Mouse (Mus musculus) forebrain, postnatal 0 days (tissue): ENCODE measurements at regions not wholly inside any gene's neighbourhood (a gene's known extent, or its start where the extent isn't known, plus 50 kb on each side); places are given as distances from the start of the nearest gene placed in this dataset.

Experiments
- ATAC-seq: fragments of 200-750 bp; cut with Nextera tagmentation; 2 replicates; pipeline ENCODE4 v1.8.0; 2017; ENCODE audit warnings: mild to moderate bottlenecking, moderate library complexity
- DNase-seq: peaks from one replicate; pipeline ENCODE4 v3.0.0-alpha.2; 2015
- H3K27ac ChIP-seq: fragments of 300-500 bp; sonication (generic); 2 replicates; pipeline ENCODE4 v1.5.1; 2014; ENCODE audit warnings: low read depth, mild to moderate bottlenecking, antibody characterized with exemption, low read length, moderate library complexity, mixed read lengths
- H3K27me3 ChIP-seq: fragments of 300-500 bp; sonication (generic); 2 replicates; pipeline ENCODE4 v1.6.1; 2014; ENCODE audit warnings: mild to moderate bottlenecking, low read length, mixed read lengths; ENCODE audit not compliant: insufficient read depth
- H3K36me3 ChIP-seq: fragments of 300-500 bp; sonication (generic); 2 replicates; pipeline ENCODE4 v1.6.1; 2014; ENCODE audit warnings: mild to moderate bottlenecking, moderate library complexity; ENCODE audit not compliant: insufficient read depth
- H3K4me1 ChIP-seq: fragments of 300-500 bp; sonication (generic); 2 replicates; pipeline ENCODE4 v1.6.1; 2014; ENCODE audit warnings: antibody characterized with exemption; ENCODE audit not compliant: insufficient read depth
- H3K4me2 ChIP-seq: fragments of 300-500 bp; sonication (generic); 2 replicates; pipeline ENCODE4 v1.6.1; 2014; ENCODE audit warnings: low read depth, mild to moderate bottlenecking, moderate library complexity
- H3K4me3 ChIP-seq: fragments of 300-500 bp; sonication (generic); 2 replicates; pipeline ENCODE4 v1.5.1; 2014; ENCODE audit warnings: low read depth, low read length, mixed read lengths
- H3K9ac ChIP-seq: fragments of 300-500 bp; sonication (generic); 2 replicates; pipeline ENCODE4 v1.6.1; 2014; ENCODE audit warnings: mild to moderate bottlenecking
- H3K9me3 ChIP-seq: fragments of 300-500 bp; sonication (generic); 2 replicates; pipeline ENCODE4 v1.6.1; 2016; ENCODE audit warnings: low read length
- CTCF ChIP-seq: sonication (generic); IDR thresholded peaks from 2 replicates; pipeline ENCODE4 v1.5.1; 2016; ENCODE audit warnings: antibody characterized with exemption, control low read depth, low read depth
- WGBS: fragments of 180-500 bp; shearing (Covaris S2); extraction: QIAGEN DNeasy Blood & Tissue Kit; methylation state at CpG from one replicate; pipeline ENCODE4 v1.1.7; 2014; 5-methylcytosine and 5-hydroxymethylcytosine counted together

GRCm38 (mm10) chr2:84079284-84079683 is 88.9 kb downstream of the Gm13691 start:
- 81% methylated on average over 8 of the region's 8 CpGs for WGBS
- ATAC-seq: no peak
- no peak for TF ChIP-seq CTCF
- H3K27ac ChIP-seq: no peak overlapping the region
- H3K36me3 ChIP-seq: no peaks in the 10 kb centered on the region
- H3K4me1 ChIP-seq: no peaks in the 10 kb centered on the region
- no peak overlapping the region for H3K4me3 ChIP-seq
- no peak for DNase-seq
- no peak overlapping the region for H3K4me2 ChIP-seq
- H3K27me3 ChIP-seq: no peaks in the 10 kb centered on the region
- H3K9me3 ChIP-seq: no peaks in the 10 kb centered on the region
- no peak overlapping the region for H3K9ac ChIP-seq

- H3K4me3 ChIP-seq: no peak overlapping the region
- TF ChIP-seq CTCF: no peak
- ATAC-seq (no peak), DNase-seq (no peak)
- H3K9ac ChIP-seq: no peak overlapping the region
- H3K36me3 ChIP-seq: no peaks in the 10 kb centered on the region
- no peaks in the 10 kb centered on the region for H3K9me3 ChIP-seq
- no peaks in the 10 kb centered on the region for H3K27me3 ChIP-seq
- H3K27ac ChIP-seq: no peak overlapping the region
- H3K4me1 ChIP-seq: no peaks in the 10 kb centered on the region
- H3K4me2 ChIP-seq: no peak overlapping the region
- 84% methylated on average over 3 of the region's 3 CpGs for WGBS
Measured at GRCm38 (mm10) chr2:84080228-84080627, 89.9 kb downstream of the Gm13691 start.

DNA sequence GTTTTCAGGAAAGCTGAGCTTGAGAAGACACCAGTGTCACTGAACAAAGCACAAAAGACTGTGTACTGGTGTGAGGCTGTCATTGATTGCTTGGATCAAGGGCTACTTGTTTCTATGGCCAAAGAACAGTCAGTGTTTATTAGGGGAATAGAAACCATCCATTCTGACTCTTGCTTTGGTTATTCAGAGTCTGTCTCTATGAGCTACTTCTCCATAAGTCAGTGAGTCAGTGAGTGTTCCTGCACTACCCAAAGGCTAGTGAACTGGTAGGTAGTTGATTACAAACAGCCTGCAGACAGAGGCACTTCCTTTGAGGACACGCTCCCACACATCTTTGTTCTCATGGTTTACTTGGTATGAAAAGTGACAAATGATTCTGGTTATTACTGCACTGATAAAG is 104.4 kb downstream of the Gm13691 start:
- 80% methylated on average over 1 of the region's 1 CpGs for WGBS
- no peak for TF ChIP-seq CTCF

DNA sequence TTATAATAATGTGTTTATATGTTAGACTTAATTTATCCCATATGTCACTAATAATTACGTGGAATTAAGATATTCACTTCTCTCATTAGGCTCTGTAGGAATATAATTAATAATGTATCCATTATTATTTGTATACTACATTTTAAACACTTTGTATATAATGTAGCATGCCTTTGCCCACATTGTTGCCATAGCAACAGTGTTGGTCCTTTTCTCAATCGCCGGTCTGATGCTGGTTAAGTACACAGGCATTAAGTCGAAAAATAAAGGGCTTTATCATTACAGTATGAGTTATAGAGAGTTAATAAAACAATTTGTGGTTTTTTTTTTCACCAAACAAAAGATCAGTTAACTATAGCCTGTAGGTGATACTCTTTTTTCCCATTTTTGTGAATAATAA is 108.4 kb downstream of the Gm13691 start:
- H3K9me3 ChIP-seq: no peaks in the 10 kb centered on the region
- no peak overlapping the region for H3K27ac ChIP-seq
- peak; percentile 22 for DNase-seq
- H3K9ac ChIP-seq: no peak overlapping the region
- no peak for TF ChIP-seq CTCF
- 61% methylated on average over 4 of the region's 4 CpGs for WGBS
- no peak for ATAC-seq
- H3K4me3 ChIP-seq: no peak overlapping the region
- no peaks in the 10 kb centered on the region for H3K4me1 ChIP-seq
- H3K4me2 ChIP-seq: no peak overlapping the region
- no peaks in the 10 kb centered on the region for H3K27me3 ChIP-seq
- H3K36me3 ChIP-seq: no peaks in the 10 kb centered on the region

More for the DNA sequence above, 104.4 kb downstream of the Gm13691 start:
- Histone ChIP-seq H3K4me1 (no peaks in the 10 kb centered on the region), H3K9me3 (no peaks in the 10 kb centered on the region), H3K4me2 (no peak overlapping the region), H3K4me3 (no peak overlapping the region), H3K36me3 (no peaks in the 10 kb centered on the region), H3K9ac (no peak overlapping the region), H3K27ac (no peak overlapping the region), H3K27me3 (no peaks in the 10 kb centered on the region)
- no peak for DNase-seq
- peak; percentile 34; the same call in 1 of the 2 replicates for ATAC-seq

DNA sequence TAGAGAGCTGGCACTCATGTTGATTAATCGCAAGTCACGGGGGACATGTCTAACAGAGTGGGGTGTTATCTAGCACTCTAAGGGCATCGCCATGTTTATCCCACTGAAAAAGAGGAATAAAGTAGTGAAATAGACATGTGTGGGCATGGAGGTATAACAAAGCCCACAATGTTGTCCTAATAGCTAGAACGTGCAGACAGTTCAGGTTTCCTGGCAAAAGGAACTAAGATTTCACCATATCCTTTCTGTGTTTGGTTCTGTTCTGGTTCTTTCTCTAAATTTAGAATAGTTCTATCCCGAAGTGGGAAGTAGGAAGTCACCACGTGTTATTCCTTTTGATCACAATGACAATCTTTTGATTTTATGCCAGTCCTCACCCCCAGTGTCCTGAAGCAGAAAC is 123.2 kb downstream of the Gm13691 start:
- Histone ChIP-seq H3K27ac (no peak overlapping the region), H3K9me3 (no peaks in the 10 kb centered on the region), H3K4me3 (no peak overlapping the region), H3K36me3 (no peaks in the 10 kb centered on the region), H3K4me2 (no peak overlapping the region), H3K9ac (no peak overlapping the region), H3K27me3 (no peaks in the 10 kb centered on the region), H3K4me1 (no peaks in the 10 kb centered on the region)
- DNase-seq (no peak), ATAC-seq (no peak)
- WGBS: 79% methylated on average over 6 of the region's 6 CpGs
- TF ChIP-seq CTCF: no peak

DNA sequence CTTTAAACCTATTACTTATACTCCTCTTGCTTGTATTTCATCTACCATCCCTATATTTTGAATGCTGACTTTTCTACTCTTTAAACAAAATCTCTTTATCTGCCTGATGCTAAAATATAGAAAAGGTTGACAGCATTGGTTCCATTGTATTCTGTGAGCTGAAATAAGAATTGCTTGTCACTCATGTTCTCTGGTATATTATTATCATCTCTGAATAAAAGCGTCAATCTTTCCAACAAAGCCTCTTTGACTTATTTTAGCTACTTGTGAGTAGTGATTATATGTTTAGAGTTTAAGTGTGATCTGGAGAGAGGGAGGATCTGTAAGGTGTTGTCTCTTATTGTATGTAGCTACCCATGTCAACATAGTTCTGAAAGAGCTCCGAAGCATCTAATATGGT is 129.5 kb downstream of the Gm13691 start:
- H3K4me2 ChIP-seq: no peak overlapping the region
- peak; percentile 72; the same call in 1 of the 2 replicates for ATAC-seq
- DNase-seq: no peak

DNA sequence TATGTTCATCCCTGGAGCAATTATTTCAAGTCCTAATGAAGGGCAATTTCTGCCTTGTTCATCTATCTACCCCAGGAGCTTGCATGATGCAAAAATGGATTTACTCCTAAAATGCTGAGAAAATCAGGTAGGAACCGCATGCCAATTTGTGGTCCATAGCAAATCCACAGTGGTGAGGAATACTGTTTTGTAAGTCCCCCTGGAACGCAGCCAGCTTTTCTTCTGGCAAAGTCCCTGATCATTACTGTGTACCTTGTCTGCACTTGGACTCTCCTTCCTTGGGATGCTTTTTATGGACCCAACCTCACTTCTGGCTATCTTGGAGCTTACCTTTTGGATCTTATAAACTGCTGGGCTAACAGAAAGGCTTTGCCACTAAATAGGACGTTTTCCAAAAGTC is 137.2 kb downstream of the Gm13691 start:
- DNase-seq (no peak), ATAC-seq (no peak)
- H3K9me3 ChIP-seq: no peaks in the 10 kb centered on the region
- H3K27ac ChIP-seq: no peak overlapping the region
- no peak overlapping the region for H3K9ac ChIP-seq
- no peaks in the 10 kb centered on the region for H3K27me3 ChIP-seq
- no peak for TF ChIP-seq CTCF
- no peaks in the 10 kb centered on the region for H3K4me1 ChIP-seq
- H3K36me3 ChIP-seq: no peaks in the 10 kb centered on the region
- H3K4me3 ChIP-seq: no peak overlapping the region
- H3K4me2 ChIP-seq: no peak overlapping the region
- WGBS: 84% methylated on average over 3 of the region's 3 CpGs

More for the DNA sequence above, 129.5 kb downstream of the Gm13691 start:
- no peaks in the 10 kb centered on the region for H3K27me3 ChIP-seq
- H3K4me3 ChIP-seq: no peak overlapping the region
- no peak for TF ChIP-seq CTCF
- no peak overlapping the region for H3K9ac ChIP-seq
- H3K4me1 ChIP-seq: no peaks in the 10 kb centered on the region
- 78% methylated on average over 2 of the region's 2 CpGs for WGBS
- H3K36me3 ChIP-seq: no peaks in the 10 kb centered on the region
- no peaks in the 10 kb centered on the region for H3K9me3 ChIP-seq
- H3K27ac ChIP-seq: no peak overlapping the region

- DNase-seq (no peak), ATAC-seq (no peak)
- no peaks in the 10 kb centered on the region for H3K9me3 ChIP-seq
- no peaks in the 10 kb centered on the region for H3K4me1 ChIP-seq
- no peak overlapping the region for H3K9ac ChIP-seq
- no peak overlapping the region for H3K4me2 ChIP-seq
- H3K36me3 ChIP-seq: no peaks in the 10 kb centered on the region
- H3K27me3 ChIP-seq: no peaks in the 10 kb centered on the region
- TF ChIP-seq CTCF: no peak
- no peak overlapping the region for H3K4me3 ChIP-seq
- H3K27ac ChIP-seq: no peak overlapping the region
Measured at GRCm38 (mm10) chr2:84161742-84162141, 171.4 kb downstream of the Gm13691 start.
